Mouse (Mus musculus) embryonic facial prominence, embryonic 15.5 days (tissue): ENCODE data around the gene Lck. TPM values are rescaled to one million over a fixed set of nuclear protein-coding genes. Genes with fewer than 3 reads are reported as not detected.
"Not testable (repeated sequence)": the region's sequence is repeated elsewhere in the genome, so short reads cannot be mapped to it uniquely, and the experiment has no call there.

ENCODE experiments used
- ATAC-seq: fragments of 200-750 bp; cut with Nextera tagmentation; 2 replicates; pipeline ENCODE4 v1.8.0; 2017; ENCODE audit warnings: low read depth, moderate TSS enrichment; ENCODE audit not compliant: insufficient number of reproducible peaks, low FRiP score, low TSS enrichment
- H3K27ac ChIP-seq: fragments of 300-500 bp; sonication (generic); replicated peaks from 2 replicates; pipeline ENCODE4 v1.5.1; 2015; ENCODE audit warnings: mild to moderate bottlenecking, inconsistent platforms
- H3K27me3 ChIP-seq: fragments of 300-500 bp; sonication (generic); 2 replicates; pipeline ENCODE4 v1.6.1; 2015; ENCODE audit warnings: inconsistent platforms
- H3K36me3 ChIP-seq: fragments of 300-500 bp; sonication (generic); 2 replicates; pipeline ENCODE4 v1.6.1; 2015; ENCODE audit warnings: mild to moderate bottlenecking, inconsistent platforms
- H3K4me1 ChIP-seq: fragments of 300-500 bp; sonication (generic); 2 replicates; pipeline ENCODE4 v1.6.1; 2015; ENCODE audit warnings: inconsistent platforms
- H3K4me2 ChIP-seq: fragments of 300-500 bp; sonication (generic); replicated peaks from 2 replicates; pipeline ENCODE4 v1.6.1; 2015; ENCODE audit warnings: mild to moderate bottlenecking, inconsistent platforms
- H3K4me3 ChIP-seq: fragments of 300-500 bp; sonication (generic); replicated peaks from 2 replicates; pipeline ENCODE4 v1.5.1; 2015; ENCODE audit warnings: mild to moderate bottlenecking, inconsistent platforms
- H3K9ac ChIP-seq: fragments of 300-500 bp; sonication (generic); 2 replicates; pipeline ENCODE4 v1.6.1; 2015; ENCODE audit warnings: inconsistent platforms
- H3K9me3 ChIP-seq: fragments of 300-500 bp; sonication (generic); replicated peaks from 2 replicates; pipeline ENCODE4 v1.6.1; 2016; ENCODE audit warnings: inconsistent platforms
- WGBS: fragments of 180-500 bp; shearing (Covaris S2); methylation state at CpG from one replicate; pipeline ENCODE4 v1.1.7; 2015; 5-methylcytosine and 5-hydroxymethylcytosine counted together
- polyA plus RNA-seq: library from polyadenylated mRNA; unstranded; fragments of >200 nt; fragmentation: Nextera tagmentation; extraction: Ambion mirVana; gene quantifications from 2 replicates; pipeline ENCODE4 v1.2.1, GENCODE M21; 2015

The Lck gene
- polyA plus RNA-seq, 1 experiment from 2014 or later = 6.8 TPM

GRCm38 (mm10) chr4:129555421-129555861 is 18.0 kb downstream of the Lck start:
- H3K27ac ChIP-seq = no peak overlapping the region
- 0 out of 2 replicates have a peak, but pooled peaks have one; percentile 27 for ATAC-seq
- no peaks in the 10 kb centered on the region for H3K27me3 ChIP-seq
- 0 out of 2 replicates have a peak overlapping the region, but pooled peaks have one; percentile 26 for H3K9ac ChIP-seq
- H3K36me3 ChIP-seq = no peaks in the 10 kb centered on the region
- H3K4me3 ChIP-seq = peak overlapping the region; percentile 53
- no peaks in the 10 kb centered on the region for H3K9me3 ChIP-seq
- peak overlapping the region; percentile 86 for H3K4me2 ChIP-seq
- WGBS = 3% methylated on average over 16 of the region's 16 CpGs
- H3K4me1 ChIP-seq = peaks cover 19% of the 10 kb centered on the region

- not testable (repeated sequence) for H3K4me3 ChIP-seq, H3K9me3 ChIP-seq, H3K27me3 ChIP-seq, H3K9ac ChIP-seq, H3K27ac ChIP-seq, ATAC-seq, H3K36me3 ChIP-seq, H3K4me2 ChIP-seq
- peaks cover 19% of the 10 kb centered on the region for H3K4me1 ChIP-seq
- 84% methylated on average over 6 of the region's 6 CpGs for WGBS
Observed at GRCm38 (mm10) chr4:129554512-129554911, 18.9 kb downstream of the Lck start.

- Histone ChIP-seq H3K27ac (no peak overlapping the region), H3K36me3 (no peaks in the 10 kb centered on the region)
Observed at GRCm38 (mm10) chr4:129550295-129550694, 23.1 kb downstream of the Lck start.

GRCm38 (mm10) chr4:129549306-129549705 is 24.1 kb downstream of the Lck start:
- H3K27me3 ChIP-seq = no peaks in the 10 kb centered on the region

More at GRCm38 (mm10) chr4:129550295-129550694, 23.1 kb downstream of the Lck start:
- Histone ChIP-seq H3K9me3 (no peaks in the 10 kb centered on the region), H3K27me3 (no peaks in the 10 kb centered on the region), H3K4me1 (peaks cover 1% of the 10 kb centered on the region), H3K9ac (no peak overlapping the region), H3K4me3 (no peak overlapping the region), H3K4me2 (no peak overlapping the region)
- ATAC-seq = no peak
- 47% methylated on average over 1 of the region's 1 CpGs for WGBS

GRCm38 (mm10) chr4:129547631-129548030 is 25.8 kb downstream of the Lck start:
- not testable (repeated sequence) for ATAC-seq, H3K4me1 ChIP-seq
- 79% methylated on average over 4 of the region's 4 CpGs for WGBS

More at GRCm38 (mm10) chr4:129549306-129549705, 24.1 kb downstream of the Lck start:
- 86% methylated on average over 2 of the region's 2 CpGs for WGBS
- H3K27ac ChIP-seq = no peak overlapping the region
- no peaks in the 10 kb centered on the region for H3K36me3 ChIP-seq
- no peak overlapping the region for H3K4me2 ChIP-seq
- H3K4me3 ChIP-seq = no peak overlapping the region
- H3K9ac ChIP-seq = no peak overlapping the region
- H3K4me1 ChIP-seq = no peaks in the 10 kb centered on the region
- no peaks in the 10 kb centered on the region for H3K9me3 ChIP-seq
- no peak for ATAC-seq

GRCm38 (mm10) chr4:129544106-129544505 is 29.3 kb downstream of the Lck start:
- 87% methylated on average over 4 of the region's 4 CpGs for WGBS
- H3K27ac ChIP-seq = no peak overlapping the region

More at GRCm38 (mm10) chr4:129547631-129548030, 25.8 kb downstream of the Lck start:
- H3K36me3 ChIP-seq, H3K27me3 ChIP-seq, H3K9me3 ChIP-seq, H3K27ac ChIP-seq, H3K9ac ChIP-seq, H3K4me3 ChIP-seq, H3K4me2 ChIP-seq: not testable (repeated sequence)

GRCm38 (mm10) chr4:129542592-129543141 is 30.8 kb downstream of the Lck start, which contains the start of gene Hdac1:
TSS of gene Hdac1 (minus strand) at chr4:129542713.
- peaks cover 5% of the 10 kb centered on the region for H3K36me3 ChIP-seq

More at GRCm38 (mm10) chr4:129544106-129544505, 29.3 kb downstream of the Lck start:
- peaks cover 10% of the 10 kb centered on the region for H3K4me1 ChIP-seq
- H3K4me2 ChIP-seq = no peak overlapping the region
- no peak overlapping the region for H3K4me3 ChIP-seq
- no peaks in the 10 kb centered on the region for H3K9me3 ChIP-seq
- no peak overlapping the region for H3K9ac ChIP-seq
- no peaks in the 10 kb centered on the region for H3K36me3 ChIP-seq
- no peaks in the 10 kb centered on the region for H3K27me3 ChIP-seq
- ATAC-seq = no peak

GRCm38 (mm10) chr4:129541868-129542591 is 31.4 kb downstream of the Lck start:
- peak overlapping the region; percentile 85 for H3K4me3 ChIP-seq
- peak overlapping the region; percentile 79 for H3K9ac ChIP-seq
- peaks cover 8% of the 10 kb centered on the region for H3K36me3 ChIP-seq
- H3K27ac ChIP-seq = peak overlapping the region; percentile 90
- no peak for ATAC-seq
- peaks cover 10% of the 10 kb centered on the region for H3K4me1 ChIP-seq
- H3K9me3 ChIP-seq = no peaks in the 10 kb centered on the region
- 0% methylated on average over 30 of the region's 30 CpGs for WGBS
- H3K4me2 ChIP-seq = peak overlapping the region; percentile 67
- H3K27me3 ChIP-seq = no peaks in the 10 kb centered on the region

More at GRCm38 (mm10) chr4:129542592-129543141, 30.8 kb downstream of the Lck start, which contains the start of gene Hdac1:
- H3K9ac ChIP-seq = peak within 1 kb of the TSS; percentile 79
- peak within 1 kb of the TSS; percentile 85 for H3K4me3 ChIP-seq
- WGBS = 2% methylated on average over 46 of the region's 46 CpGs
- H3K27ac ChIP-seq = peak within 1 kb of the TSS; percentile 90
- ATAC-seq = peak; percentile 100
- no peaks in the 10 kb centered on the region for H3K27me3 ChIP-seq
- H3K4me1 ChIP-seq = peaks cover 10% of the 10 kb centered on the region
- no peaks in the 10 kb centered on the region for H3K9me3 ChIP-seq
- H3K4me2 ChIP-seq = peak within 1 kb of the TSS; percentile 67

GRCm38 (mm10) chr4:129540012-129540411 is 33.4 kb downstream of the Lck start:
- ATAC-seq = no peak

GRCm38 (mm10) chr4:129528901-129529300 is 44.5 kb downstream of the Lck start:
- H3K4me2 ChIP-seq, H3K9ac ChIP-seq, H3K27ac ChIP-seq, H3K27me3 ChIP-seq, ATAC-seq, H3K9me3 ChIP-seq, H3K4me1 ChIP-seq, H3K4me3 ChIP-seq: not testable (repeated sequence)
- 93% methylated on average over 6 of the region's 6 CpGs for WGBS
- H3K36me3 ChIP-seq = peaks cover 72% of the 10 kb centered on the region

More at GRCm38 (mm10) chr4:129540012-129540411, 33.4 kb downstream of the Lck start:
- Histone ChIP-seq H3K4me2 (no peak overlapping the region), H3K27ac (no peak overlapping the region), H3K27me3 (no peaks in the 10 kb centered on the region), H3K9ac (no peak overlapping the region), H3K4me3 (no peak overlapping the region), H3K9me3 (no peaks in the 10 kb centered on the region), H3K4me1 (peaks cover 10% of the 10 kb centered on the region), H3K36me3 (peaks cover 17% of the 10 kb centered on the region)
- WGBS = 89% methylated on average over 6 of the region's 6 CpGs

- Histone ChIP-seq H3K4me3 (no peak overlapping the region), H3K36me3 (peaks cover 83% of the 10 kb centered on the region), H3K27me3 (no peaks in the 10 kb centered on the region), H3K4me1 (no peaks in the 10 kb centered on the region), H3K9ac (no peak overlapping the region), H3K4me2 (no peak overlapping the region), H3K9me3 (no peaks in the 10 kb centered on the region), H3K27ac (no peak overlapping the region)
- ATAC-seq = no peak
- 87% methylated on average over 3 of the region's 3 CpGs for WGBS
Observed at GRCm38 (mm10) chr4:129525889-129526288, 47.6 kb downstream of the Lck start.
